In genomic region chr9:71215248-71216035, GRCm38 (mm10) we compare ENCODE assay signal across 8 mouse cellular contexts. TPM values are rescaled to one million over a fixed set of nuclear protein-coding genes. Genes with fewer than 3 reads are reported as not detected.
DNase-seq lines count a peak whose midpoint lies in the region; ATAC-seq and TF ChIP-seq lines count a peak whose summit lies in the region.

Gene Aldh1a2, plus strand, starts transcription at chr9:71215789.

- ATAC-seq in hindbrain, embryonic 11.5 days (ENCODE audit: low FRiP score) = peak; percentile 45; the same call in 1 of the 2 replicates
- ATAC-seq in limb, embryonic 12.5 days (ENCODE audit: insufficient number of reproducible peaks, insufficient read depth, low FRiP score, low TSS enrichment, low read depth) = peak; percentile 78
- ATAC-seq in midbrain, embryonic 12.5 days (ENCODE audit: low FRiP score, low read depth) = peak; percentile 27; the same call in 1 of the 2 replicates

- H3K27ac ChIP-seq in ES-Bruce4 (ENCODE audit: insufficient read depth, low read length) = no peak within 1 kb of the TSS
- no peak within 1 kb of the TSS for H3K27ac ChIP-seq in hindbrain, embryonic 11.5 days (ENCODE audit: low read depth, low read length)
- no peak within 1 kb of the TSS for H3K27ac ChIP-seq in limb, embryonic 12.5 days
- H3K27ac ChIP-seq in midbrain, embryonic 12.5 days (replicated peaks) = no peak within 1 kb of the TSS

- no peaks in the 10 kb centered on the region for H3K36me3 ChIP-seq in ES-Bruce4 (ENCODE audit: control insufficient read depth, insufficient read depth, low read length, poor library complexity, severe bottlenecking)
- no peaks in the 10 kb centered on the region for H3K36me3 ChIP-seq in hindbrain, embryonic 11.5 days (ENCODE audit: control insufficient read depth, insufficient read depth, low read length)
- H3K36me3 ChIP-seq in limb, embryonic 12.5 days = no peaks in the 10 kb centered on the region
- H3K36me3 ChIP-seq in midbrain, embryonic 12.5 days = no peaks in the 10 kb centered on the region

- TF ChIP-seq EP300 in ES-Bruce4 (IDR thresholded peaks at IDR 0.05; ENCODE audit: insufficient read depth, low read depth, low read length) = no peak

- no peaks in the 10 kb centered on the region for H3K4me1 ChIP-seq in ES-Bruce4 (ENCODE audit: control insufficient read depth, insufficient read depth, low read length)
- peaks cover 5% of the 10 kb centered on the region for H3K4me1 ChIP-seq in hindbrain, embryonic 11.5 days (replicated peaks; ENCODE audit: control insufficient read depth, insufficient read depth, low read length)
- H3K4me1 ChIP-seq in limb, embryonic 12.5 days (replicated peaks) = peaks cover 15% of the 10 kb centered on the region
- H3K4me1 ChIP-seq in midbrain, embryonic 12.5 days = peaks cover 17% of the 10 kb centered on the region

- peak within 1 kb of the TSS; percentile 69 for H3K9ac ChIP-seq in ES-Bruce4 (ENCODE audit: low read depth, poor library complexity, severe bottlenecking)
- 0 out of 2 replicates have a peak within 1 kb of the TSS, but pooled peaks have one; percentile 19 for H3K9ac ChIP-seq in hindbrain, embryonic 11.5 days (ENCODE audit: low read depth, low read length)
- H3K9ac ChIP-seq in limb, embryonic 12.5 days (replicated peaks) = peak within 1 kb of the TSS; percentile 52
- H3K9ac ChIP-seq in midbrain, embryonic 12.5 days (replicated peaks) = peak within 1 kb of the TSS; percentile 49

- peak within 1 kb of the TSS; percentile 54 for H3K4me2 ChIP-seq in hindbrain, embryonic 11.5 days (replicated peaks; ENCODE audit: low read depth, low read length)
- peak within 1 kb of the TSS; percentile 73 for H3K4me2 ChIP-seq in limb, embryonic 12.5 days
- H3K4me2 ChIP-seq in midbrain, embryonic 12.5 days (replicated peaks) = peak within 1 kb of the TSS; percentile 60

- 2% methylated on average over 52 of the region's 97 CpGs for WGBS in hindbrain, embryonic 11.5 days
- 1% methylated on average over 96 of the region's 97 CpGs for WGBS in limb, embryonic 12.5 days
- WGBS in midbrain, embryonic 12.5 days = under 1% methylated on average over 81 of the region's 97 CpGs

- DNase-seq in adrenal gland, postnatal 14 days = peak; percentile 89
- DNase-seq in forelimb bud, embryonic 11.5 days (ENCODE audit: low read depth, low spot score) = peak; percentile 59
- peak; percentile 80 for DNase-seq in hindbrain, embryonic 11.5 days (ENCODE audit: low spot score)
- peak; percentile 38 to 77 for DNase-seq in spleen, postnatal 4 days (ENCODE audit: low spot score in 2 of 2)
- no peak for DNase-seq in frontal cortex, postnatal 14 days (ENCODE audit: low spot score in 2 of 2)

- TF ChIP-seq POLR2A in ES-Bruce4 (IDR thresholded peaks at IDR 0.05; ENCODE audit: insufficient read depth, low read length) = no peak

- H3K27me3 ChIP-seq in ES-Bruce4 (ENCODE audit: control insufficient read depth, insufficient read depth, low read length, poor library complexity, severe bottlenecking) = peaks cover 26% of the 10 kb centered on the region
- peaks cover 47% of the 10 kb centered on the region for H3K27me3 ChIP-seq in hindbrain, embryonic 11.5 days (ENCODE audit: control insufficient read depth, insufficient read depth, low read length)
- H3K27me3 ChIP-seq in limb, embryonic 12.5 days = peaks cover 63% of the 10 kb centered on the region
- H3K27me3 ChIP-seq in midbrain, embryonic 12.5 days = peaks cover 60% of the 10 kb centered on the region

- peak within 1 kb of the TSS; percentile 82 for H3K4me3 ChIP-seq in ES-Bruce4 (ENCODE audit: low read depth, low read length)
- H3K4me3 ChIP-seq in hindbrain, embryonic 11.5 days (ENCODE audit: low read depth, low read length) = peak within 1 kb of the TSS; percentile 36
- H3K4me3 ChIP-seq in limb, embryonic 12.5 days (replicated peaks) = peak within 1 kb of the TSS; percentile 49
- H3K4me3 ChIP-seq in midbrain, embryonic 12.5 days = peak within 1 kb of the TSS; percentile 47

- peak; percentile 59 for TF ChIP-seq CTCF in ES-Bruce4 (IDR thresholded peaks at IDR 0.05; ENCODE audit: low read depth, low read length)

- no peaks in the 10 kb centered on the region for H3K9me3 ChIP-seq in ES-Bruce4 (replicated peaks; ENCODE audit: control insufficient read depth, insufficient read depth, low read length, poor library complexity, severe bottlenecking)
- H3K9me3 ChIP-seq in hindbrain, embryonic 11.5 days (ENCODE audit: control insufficient read depth, low read length) = no peaks in the 10 kb centered on the region
- no peaks in the 10 kb centered on the region for H3K9me3 ChIP-seq in limb, embryonic 12.5 days
- H3K9me3 ChIP-seq in midbrain, embryonic 12.5 days = no peaks in the 10 kb centered on the region

RNA-seq across cellular contexts. Expression of gene Aldh1a2, which starts in this region (rescaled TPM):
- 1.9 and 2.0 TPM in 2 replicates for polyA plus RNA-seq in ES-Bruce4 (2011; ENCODE audit: insufficient read depth, insufficient read length, low read depth, missing spikeins)
- total RNA-seq in adrenal gland, postnatal 14 days (2021) = 50.3 and 53.0 TPM in 2 replicates
- 11.6 and 16.0 TPM in 2 replicates for polyA plus RNA-seq in hindbrain, embryonic 11.5 days (2014; fragmentation: Nextera tagmentation; extraction: Ambion mirVana)
- 103 and 123 TPM in 2 replicates for polyA plus RNA-seq in limb, embryonic 12.5 days (2016; fragmentation: Nextera tagmentation; extraction: Ambion mirVana)
- polyA plus RNA-seq in midbrain, embryonic 12.5 days (2016; fragmentation: Nextera tagmentation; extraction: Ambion mirVana) = 2.2 and 3.4 TPM in 2 replicates

Comparison
In these comparisons a context has a peak if more than half of its experiments do, and no peak if none do; other contexts are left out.
1. H3K9ac ChIP-seq: peak in every context shown above with its lines; median percentile 69 in ES-Bruce4; 52 in limb, embryonic 12.5 days; 49 in midbrain, embryonic 12.5 days; 19 in hindbrain, embryonic 11.5 days.
2. DNase-seq: peak in adrenal gland, postnatal 14 days (single experiment), forelimb bud, embryonic 11.5 days (single experiment), hindbrain, embryonic 11.5 days (single experiment) and spleen, postnatal 4 days (2 of 2); none in frontal cortex, postnatal 14 days (0 of 2).
3. ATAC-seq: peak in every context shown above with its lines; median percentile 78 in limb, embryonic 12.5 days; 45 in hindbrain, embryonic 11.5 days; 27 in midbrain, embryonic 12.5 days.
4. Peak in every context shown above with its lines, with median percentiles within 50 percentile points of each other: H3K4me3 ChIP-seq and H3K4me2 ChIP-seq.